Mouse (Mus musculus) naive thymus-derived CD4-positive, alpha-beta T cell, adult 2 months (primary cell): ENCODE results near the gene Camk2d.

Experiments
- DNase-seq: peaks from one replicate; pipeline ENCODE4 v3.0.0-alpha.2; 2011; ENCODE audit warnings: low read depth

The Camk2d gene

DNA sequence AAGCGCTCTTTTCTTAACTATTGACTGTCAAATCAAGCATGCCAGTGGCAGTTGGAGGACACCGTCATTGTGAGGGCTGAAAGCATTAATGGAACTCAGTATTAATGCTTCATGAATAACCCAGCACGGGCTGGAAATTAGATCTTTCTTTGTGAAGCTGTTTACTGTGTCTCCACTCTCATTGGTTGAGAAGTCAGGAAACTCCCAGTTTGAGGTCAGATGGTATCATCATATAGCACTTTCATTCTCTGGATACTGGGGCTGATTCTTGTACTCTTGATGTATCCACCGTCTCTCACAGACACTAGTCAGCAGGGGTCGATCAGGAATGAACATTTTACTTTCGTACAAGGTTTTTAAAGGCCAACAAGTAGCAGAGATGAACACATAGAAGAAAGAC, 54.6 kb downstream of the Camk2d start:
- DNase-seq, result peak; percentile 66

DNA sequence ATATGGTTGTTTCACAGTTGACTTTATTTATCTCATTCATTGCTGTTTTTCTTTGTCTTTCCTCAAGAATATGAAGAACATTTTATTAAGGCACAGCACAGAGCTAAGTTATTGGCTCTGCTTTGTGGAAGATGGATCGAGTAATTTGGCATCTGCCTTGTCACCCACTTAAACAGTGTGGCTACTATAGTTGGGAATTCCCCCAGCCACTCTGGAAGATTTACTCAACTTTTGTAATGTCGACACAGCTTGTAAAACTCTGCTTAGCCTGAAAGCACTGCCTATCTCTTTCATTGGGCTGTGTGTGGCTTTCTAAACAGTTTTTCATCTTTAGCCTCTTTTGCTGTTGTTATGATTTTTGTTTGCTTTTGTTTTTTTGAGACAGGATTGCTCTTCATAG, 56.3 kb downstream of the Camk2d start:
- no peak for DNase-seq

DNA sequence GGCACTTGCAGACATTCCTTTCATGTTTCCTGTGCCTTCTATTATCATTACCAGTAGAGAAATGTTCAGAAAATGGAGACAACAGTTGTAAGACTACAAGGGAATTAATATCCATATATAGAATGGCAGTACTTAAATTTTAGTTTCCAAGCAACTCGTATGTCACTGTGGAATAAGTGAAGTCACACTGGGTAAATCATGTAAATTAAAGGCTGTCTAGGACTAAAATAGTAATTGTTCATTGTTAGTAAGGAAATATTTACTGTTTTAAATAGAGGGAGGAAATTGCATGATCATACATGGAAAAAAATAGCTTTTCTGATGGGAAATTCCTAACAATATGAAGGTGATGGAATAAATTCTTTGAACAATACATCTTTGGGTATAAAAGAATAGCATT, 57.0 kb downstream of the Camk2d start:
- DNase-seq, result no peak

DNA sequence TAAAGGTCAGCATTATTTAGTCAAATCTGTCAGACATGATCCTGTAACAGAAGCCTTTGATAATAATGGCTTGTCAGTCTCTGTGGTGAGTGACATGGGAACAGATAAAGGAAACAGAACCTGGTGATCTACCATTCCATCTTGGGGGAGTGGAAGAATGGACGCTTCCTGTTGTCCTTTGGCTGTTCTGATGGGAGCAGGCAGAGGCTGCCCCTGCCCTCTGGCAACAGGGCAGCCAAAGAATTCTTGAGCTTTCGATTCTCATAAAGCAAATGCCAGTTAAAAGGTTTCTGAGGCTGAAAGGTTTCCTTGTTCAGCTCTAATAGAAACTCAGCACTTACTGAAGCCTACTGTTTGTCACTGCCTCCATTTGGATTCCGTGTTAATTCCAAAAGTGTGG, 60.1 kb downstream of the Camk2d start:
- no peak for DNase-seq

DNA sequence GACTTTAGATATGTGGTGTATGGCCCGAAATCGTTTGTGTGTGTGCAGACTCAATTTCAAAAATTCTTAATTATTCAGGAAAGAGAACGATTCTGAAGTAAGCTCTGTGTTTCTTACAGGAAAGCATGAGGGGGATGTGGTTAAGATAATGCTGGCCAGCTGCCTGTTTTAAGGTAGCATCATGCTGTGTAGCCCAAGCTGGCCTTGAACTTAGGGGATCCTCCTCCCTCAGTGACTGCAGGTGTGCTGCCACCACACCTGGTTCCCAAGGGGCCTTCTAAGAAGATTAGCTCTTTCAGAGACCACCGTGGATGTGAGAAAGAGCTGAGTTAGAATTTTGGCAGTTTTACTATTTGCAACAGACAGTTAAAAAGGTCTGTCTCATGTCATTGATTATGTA, 61.8 kb downstream of the Camk2d start:
- peak; percentile 44 for DNase-seq

DNA sequence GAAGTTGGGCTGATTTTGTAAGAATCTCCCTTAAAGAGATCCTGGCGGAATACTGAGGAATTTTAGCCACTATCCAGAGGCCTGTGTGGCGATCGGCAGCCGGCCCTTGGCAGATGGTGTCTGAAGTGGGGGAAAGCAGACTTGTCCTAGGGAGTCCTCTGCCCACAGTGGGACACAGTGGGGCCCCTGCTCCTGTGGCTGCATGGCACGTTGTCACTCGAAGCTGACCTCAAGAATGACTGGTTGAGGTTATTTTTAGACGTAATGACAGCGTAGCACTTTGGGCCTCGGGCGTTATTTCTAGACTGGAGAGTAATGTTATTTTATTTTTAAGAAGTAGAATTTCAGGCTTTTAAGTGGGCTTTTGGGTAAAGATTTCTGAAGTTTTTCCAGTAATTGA, 62.7 kb downstream of the Camk2d start:
- DNase-seq, result no peak

DNA sequence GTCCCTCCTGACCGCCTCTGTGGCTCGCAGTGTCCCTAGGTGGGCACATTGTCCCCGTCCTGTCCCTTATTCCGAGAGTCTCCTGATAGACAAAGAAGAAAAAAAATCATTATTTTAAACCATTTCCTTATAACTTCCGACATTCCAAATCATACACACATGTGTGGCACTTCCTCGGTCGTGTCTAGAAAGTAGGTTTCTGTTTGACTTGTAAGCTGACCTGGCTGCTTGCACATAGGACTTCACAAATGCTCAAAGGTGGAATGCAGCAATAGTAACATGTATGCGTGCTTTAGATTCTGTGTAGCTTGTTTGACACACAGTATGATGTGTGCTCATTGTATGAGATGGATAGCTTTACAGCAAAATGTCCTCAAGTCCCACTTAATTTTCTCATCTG, 63.1 kb downstream of the Camk2d start:
- DNase-seq, result no peak

DNA sequence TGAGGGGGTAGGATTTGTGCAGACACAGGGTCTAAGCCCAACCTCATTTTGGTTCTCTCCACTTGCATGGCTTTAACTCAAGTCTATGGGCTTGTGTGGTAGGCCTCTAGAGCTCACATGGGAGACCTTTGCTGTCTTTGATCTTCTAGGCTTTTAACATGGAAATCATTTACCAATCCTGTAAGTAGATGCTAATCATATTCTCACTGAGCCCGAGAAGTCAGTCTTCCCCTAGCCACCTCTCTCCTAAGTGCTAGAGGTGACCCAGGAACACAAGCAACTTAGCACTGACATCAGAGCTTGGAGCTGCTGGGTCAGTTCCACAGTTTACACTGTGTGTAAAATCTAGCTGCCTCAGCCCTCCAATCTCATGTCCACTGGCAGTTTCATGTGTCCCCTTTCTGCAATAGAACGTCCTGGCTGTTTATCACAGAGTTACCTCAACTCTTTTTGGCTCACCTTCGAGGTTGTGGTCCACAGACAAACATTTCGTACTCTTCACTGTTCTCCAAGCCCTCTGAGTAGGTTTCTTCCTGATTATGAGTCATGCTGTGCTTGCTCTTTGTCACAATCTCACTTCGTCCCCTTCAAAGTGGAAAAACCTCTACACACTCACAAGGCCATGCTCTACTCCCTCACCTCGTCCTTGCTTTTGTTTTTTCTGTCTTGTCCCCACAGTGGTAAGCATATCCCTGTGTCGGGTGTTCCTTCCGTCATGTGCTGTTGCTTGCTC, 63.9 kb downstream of the Camk2d start:
- peak; percentile 62 for DNase-seq

DNA sequence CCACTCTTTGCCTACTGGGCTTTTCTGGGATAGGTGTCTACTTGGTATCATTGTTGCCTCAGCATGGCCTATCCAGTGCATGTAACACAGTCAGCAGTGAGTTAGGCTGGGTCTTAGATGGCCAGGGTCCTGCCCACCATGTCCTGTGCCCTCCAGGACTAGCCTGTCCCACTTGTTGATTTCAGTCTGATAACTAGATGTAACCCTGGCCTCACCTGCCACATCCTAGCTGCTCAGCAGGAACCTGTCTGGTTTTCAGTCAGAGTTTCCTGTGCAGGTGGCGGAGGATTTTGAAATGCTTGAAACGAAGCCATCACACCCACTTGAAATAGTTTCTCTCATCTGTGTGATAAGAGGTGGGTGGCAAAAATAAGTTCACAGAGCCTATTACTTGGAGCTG, 64.5 kb downstream of the Camk2d start:
- DNase-seq, result peak; percentile 76

DNA sequence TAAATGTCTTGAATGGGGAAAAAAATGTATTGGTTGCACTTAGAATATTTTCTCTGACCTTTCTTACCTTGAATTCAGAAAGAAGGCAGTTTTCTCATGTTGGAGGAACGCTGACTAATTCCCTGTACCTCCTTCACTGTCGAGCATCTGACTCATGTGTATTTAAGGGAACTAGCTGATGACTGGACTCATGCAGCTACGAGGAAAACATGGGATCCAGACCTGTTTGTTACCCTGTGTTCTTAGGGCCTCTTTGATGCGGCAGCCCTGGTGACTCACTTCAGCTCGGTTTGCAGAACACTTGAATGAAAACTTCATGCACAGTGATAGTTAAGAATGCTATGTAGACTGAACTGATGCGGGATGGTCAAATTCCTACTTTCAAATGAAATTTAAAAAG, 64.9 kb downstream of the Camk2d start:
- no peak for DNase-seq

DNA sequence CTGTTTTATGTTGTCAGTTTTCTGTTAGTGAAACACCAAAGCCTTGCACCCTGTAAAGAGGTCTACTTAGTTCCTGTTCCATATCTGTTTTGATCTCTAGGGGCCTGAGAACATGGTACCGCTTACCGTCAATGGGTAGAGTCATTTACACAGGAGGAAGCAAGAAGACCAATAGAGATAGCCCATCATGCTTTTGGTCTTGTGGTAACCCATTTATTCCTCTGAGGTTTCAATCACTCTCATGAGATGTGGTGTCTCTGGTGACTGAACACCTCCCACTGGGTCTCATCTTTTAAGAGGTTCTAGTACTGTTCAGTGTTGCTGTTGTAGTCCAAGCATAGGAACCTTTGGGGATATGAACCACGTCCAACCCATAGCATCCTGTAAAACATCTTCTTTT, 65.8 kb downstream of the Camk2d start:
- peak; percentile 58 for DNase-seq

DNA sequence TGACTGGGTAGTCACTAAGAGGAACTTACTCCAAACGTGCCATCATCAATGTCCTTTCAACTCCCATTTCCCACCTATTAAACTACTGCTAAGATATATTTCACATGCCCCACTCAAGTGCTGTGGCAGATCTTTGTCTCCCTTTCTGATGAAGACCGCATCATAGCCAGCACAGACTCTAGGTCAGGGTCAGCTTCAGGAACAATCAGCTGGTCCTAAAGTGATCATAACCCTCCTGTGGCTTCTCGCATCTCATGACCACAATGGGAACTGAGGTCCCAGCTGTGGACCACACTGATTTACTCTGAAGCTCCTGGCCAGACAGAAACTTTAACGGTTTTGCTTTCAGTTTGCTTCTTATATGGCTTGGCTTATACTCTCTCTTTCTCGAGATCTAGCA, 67.3 kb downstream of the Camk2d start:
- DNase-seq, result peak; percentile 42

DNA sequence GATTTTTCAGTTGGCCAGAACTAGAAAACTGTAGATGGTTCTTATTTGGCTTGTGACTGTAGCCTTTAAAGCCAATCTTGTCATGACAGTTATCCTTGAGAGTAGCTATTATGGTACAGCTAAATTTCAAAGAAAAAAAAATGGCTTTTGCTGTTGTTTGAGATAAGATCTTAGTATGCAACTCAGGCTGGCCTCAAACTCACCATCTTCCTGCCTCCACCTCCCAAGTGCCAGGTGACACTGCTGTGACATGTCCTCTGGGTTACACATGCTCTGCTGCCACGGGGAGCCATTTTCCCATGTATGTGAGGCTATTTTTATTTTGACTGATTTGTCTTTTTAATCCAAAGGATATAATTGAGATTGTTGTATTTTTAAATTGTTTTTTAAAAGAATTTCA, 69.8 kb downstream of the Camk2d start:
- DNase-seq, result no peak

DNA sequence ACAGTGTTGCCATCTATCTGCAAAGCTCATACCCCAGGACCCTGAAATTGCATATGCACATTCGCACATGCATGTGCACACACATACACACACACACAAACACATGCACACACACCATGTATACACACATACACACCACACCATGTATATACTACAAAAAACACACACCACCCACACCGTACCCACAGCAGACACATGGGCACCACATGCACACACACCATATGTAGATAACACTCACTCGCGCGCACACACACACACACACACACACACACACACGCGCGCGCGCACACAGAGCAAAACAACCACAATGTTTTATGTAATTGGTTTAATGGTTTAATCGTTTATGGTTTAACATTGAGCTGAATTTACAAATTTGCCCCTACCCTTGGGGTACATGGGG, 70.9 kb downstream of the Camk2d start:
- DNase-seq, result no peak

DNA sequence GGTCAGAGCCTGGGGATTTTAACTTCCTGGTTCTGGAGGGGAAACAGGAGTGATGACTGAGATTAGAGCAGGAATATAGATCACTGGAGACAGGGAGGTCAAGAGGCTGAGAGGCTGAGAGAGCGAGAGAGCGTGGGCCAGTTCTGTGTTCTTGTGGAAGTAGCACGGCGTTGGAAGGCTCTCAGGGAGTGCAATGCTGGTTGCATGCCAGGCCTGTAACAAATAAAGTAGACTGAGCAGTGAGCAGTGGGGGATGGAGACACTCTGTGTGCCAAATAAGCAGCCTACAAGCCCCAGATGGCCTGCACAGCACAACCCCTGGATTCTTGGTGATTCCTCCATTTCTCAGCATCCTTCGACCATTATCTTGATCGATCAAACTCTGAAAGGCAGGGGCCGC, 71.3 kb downstream of the Camk2d start:
- DNase-seq, result no peak

DNA sequence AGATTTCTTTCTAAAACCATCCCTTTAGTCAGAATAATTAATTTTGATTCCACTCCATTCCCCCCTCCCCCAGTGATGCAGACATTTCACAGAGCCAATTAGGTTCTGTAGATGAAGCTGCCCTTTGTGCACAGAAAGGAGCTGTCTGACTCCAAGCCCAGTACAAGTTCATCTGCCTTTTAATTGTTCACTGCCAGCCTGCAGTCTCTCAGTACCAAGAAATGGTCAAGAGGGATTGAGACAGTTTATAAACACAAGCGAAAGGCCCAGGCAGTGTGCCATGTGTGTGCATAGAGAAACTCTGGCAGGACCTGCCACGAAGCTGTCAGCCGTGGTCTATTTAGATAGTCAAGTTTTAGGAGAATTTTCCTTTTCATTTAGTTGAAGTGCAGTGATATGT, 72.0 kb downstream of the Camk2d start:
- no peak for DNase-seq

DNA sequence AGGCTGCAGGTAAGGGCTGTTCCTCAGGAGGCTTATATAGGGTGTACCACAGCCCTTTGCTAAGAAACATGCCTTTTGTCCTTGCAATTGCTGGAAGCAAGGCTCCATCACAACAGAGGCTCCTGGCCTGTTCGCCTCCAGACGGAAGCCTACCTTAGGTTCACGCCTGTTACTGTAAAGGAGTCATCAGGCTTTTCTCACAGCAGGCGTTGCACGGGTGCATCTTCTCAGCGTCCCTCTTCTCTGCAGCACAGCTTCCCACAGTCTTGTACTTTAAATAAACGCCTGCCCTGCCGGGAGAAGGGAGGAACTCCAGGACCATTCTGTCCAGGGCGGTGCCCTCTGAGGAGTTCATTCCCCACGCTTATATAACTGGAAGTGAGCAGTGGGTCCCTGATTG, 72.6 kb downstream of the Camk2d start:
- no peak for DNase-seq

DNA sequence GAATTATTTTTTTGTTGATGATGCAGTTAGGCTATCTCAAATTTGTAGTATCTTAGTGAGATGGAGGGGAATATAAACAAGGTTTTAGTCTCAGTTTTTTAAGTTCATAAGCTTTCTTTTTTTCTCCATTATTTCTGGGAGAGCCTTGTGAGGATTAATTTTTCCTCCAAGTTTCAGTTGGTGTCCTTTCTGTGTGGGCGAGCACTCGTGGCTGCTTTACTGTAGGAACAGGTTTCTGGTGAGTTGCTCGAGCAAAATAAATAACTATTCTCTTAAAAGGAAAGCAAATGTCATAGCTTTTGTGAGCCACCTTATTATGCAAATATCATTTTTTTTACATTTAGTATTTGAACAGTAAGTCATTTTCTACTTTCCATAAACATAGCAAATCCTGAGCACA, 74.3 kb downstream of the Camk2d start:
- no peak for DNase-seq

DNA sequence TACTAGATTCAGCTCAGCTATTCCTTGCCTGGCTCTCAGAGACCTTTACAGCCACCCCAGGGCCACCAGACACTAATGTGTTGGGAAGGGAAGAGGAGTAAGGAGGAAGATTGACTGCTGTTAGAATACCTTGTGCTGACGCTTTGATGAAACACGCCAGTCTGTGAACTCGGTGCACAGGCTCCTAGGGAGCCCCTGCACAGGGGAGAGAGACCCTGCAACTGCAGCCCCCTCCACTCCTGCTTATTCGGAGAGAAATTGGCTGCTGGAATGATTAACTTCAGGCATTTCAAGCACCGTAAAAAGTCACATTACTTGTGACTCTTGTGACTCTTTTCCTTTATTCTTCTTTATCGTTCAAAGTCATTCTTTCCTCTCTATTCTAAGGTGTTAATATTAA, 75.2 kb downstream of the Camk2d start:
- no peak for DNase-seq

DNA sequence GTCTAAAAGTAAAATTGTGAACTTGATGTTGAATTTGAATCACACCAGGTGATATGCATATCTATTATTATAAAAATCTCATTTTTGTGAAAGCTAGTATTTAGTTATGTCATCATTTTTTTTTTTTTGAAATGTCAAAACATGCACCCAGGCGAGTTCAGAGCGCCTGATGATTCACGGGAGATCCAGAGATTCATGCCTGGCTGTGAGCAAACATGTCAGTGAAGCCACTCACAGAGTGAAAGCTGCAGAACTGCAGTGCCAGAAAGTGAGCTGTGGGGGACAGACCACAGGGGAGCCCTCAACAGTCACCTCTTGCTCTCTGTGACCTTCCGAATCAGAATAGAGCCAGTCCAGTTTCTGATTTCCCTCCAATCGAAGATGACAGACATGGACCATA, 84.9 kb downstream of the Camk2d start:
- DNase-seq, result no peak

DNA sequence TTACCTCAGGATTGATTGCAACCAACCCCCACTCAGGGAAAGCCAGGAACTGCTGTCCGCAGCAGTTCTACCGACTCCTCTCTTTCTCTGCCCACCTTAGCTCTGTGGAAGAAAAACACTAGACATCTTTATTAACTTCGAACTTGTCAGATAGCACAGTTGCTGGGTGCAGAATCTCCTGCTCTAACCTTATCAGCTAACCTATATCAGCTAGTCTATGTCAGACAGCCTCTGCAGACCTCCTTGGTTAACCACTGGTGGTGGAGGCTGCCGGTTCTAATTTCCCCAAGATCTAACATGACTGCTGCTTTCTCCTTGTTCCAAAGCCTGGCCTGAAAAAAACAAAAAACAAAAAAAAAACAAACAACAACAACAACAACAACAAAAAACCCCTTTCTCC, 85.9 kb downstream of the Camk2d start:
- no peak for DNase-seq

DNA sequence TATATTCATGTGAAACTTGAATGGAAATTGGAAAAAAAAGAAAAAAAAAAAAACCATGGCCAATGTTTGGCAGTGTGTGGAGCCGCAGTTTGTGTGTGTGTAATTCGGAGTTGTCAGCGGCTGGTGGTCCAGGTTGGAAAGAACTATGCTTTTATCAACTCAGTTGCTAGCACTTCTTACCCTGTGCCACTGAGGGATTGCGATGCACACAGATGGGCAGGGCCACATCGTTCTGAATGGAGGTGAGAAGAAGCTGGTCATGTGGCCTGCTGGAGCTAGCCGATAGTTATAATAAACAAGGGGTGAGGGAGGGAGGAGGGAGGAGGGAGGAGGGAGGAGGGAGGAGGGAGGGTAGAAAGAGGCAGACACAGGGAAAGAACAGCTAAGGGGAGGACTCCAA, 89.3 kb downstream of the Camk2d start:
- DNase-seq, result no peak

DNA sequence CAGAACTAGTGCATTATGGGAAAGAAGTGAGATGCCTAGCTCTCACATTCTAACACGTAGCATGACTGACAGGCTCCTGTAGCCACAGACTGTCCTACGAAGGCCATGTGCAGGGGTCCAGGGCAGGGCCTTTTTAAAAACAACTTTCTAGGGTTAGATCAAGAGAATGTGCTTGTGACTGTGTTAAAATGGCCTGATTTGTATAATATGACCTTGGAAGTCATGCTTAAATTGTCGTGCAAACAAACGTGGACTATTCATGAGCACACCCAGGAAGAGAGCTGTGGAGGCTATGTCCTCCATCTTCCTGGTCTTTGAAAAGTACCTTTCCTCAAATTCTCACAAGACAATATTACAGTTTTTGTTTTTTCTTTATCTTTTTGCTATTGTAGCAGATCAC, 91.0 kb downstream of the Camk2d start:
- no peak for DNase-seq

DNA sequence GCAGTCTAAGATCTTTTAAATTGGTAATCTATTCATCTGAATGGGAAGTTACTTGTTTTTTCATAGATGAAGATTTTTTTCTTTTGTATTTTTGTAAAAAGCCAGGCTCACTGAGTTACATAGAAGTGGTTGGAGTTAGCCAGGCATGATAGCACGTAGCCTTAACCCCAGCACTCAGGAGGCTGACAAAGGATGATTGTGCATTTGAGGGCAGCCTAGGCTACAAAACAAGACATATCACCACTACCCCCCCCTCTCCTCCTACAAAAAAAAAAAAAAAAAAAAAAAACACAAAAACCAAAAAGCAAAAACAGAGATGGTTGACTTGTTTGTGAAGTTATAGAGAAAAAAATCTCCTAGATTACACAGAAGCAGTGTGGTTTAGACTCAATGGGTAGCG, 92.4 kb downstream of the Camk2d start:
- no peak for DNase-seq
